Mouse (Mus musculus) gastrocnemius, adult 8-10 months (tissue): ENCODE measurements around the gene Panx2. TPM values are rescaled to one million over a fixed set of nuclear protein-coding genes. Genes with fewer than 3 reads are reported as not detected.
A peak's percentile ranks its signal among the peaks of the same experiment; 100 is the strongest.

Experiments
- DNase-seq, 2 experiments: peaks; one replicate each; pipeline ENCODE4 v3.0.0; 2022; ENCODE audit warnings: low spot score in 2 of 2
- total RNA-seq, 4 experiments: library from RNA; stranded (reverse); gene quantifications; 2 replicates each; pipeline ENCODE4 v1.2.4; 2022

Gene Panx2
- total RNA-seq, 4 experiments from 2014 or later, result not detected

DNA sequence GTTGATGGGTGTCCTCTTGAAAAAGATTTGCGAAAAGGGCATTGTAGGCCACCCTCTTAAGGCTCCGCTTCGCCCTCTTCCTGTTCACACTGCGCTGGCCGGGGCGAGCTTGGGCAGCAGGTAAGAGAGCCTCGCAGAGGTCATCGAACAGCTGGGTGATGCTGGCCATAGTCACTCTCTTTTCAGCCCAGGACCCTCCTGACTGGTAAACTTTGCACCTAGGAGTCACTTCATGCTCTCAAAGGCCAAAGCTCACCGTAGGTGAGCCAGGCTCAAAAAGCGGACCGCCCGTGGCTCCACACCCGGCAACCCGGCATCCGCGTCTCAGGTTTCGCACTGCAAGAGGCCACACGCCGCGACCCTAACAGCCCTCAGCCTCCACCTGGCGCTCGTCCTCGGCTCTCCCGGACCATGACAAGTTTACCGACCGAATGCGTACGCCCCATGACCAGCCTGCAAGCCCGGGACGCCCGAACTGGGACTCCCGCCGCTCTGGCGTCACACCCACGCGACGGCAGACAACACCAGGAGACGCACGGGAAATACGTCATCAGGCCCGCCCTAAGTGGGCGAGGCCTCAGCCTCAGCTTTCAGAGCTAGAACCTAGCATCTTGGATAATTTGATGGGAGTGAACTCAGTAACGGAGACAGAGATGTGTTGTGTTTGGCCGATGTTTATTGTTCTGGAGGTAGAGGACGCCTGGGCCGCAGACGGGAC is 63.3 kb downstream of the Panx2 start, which contains the start of gene Tubgcp6:
TSS of gene Tubgcp6 (minus strand) at position 464 of the 718 bp plus-strand sequence.
- peak; percentile 87 to 91 for DNase-seq

Other genes starting within 250 kb of the Panx2 start
- 1 to 10 TPM; 2.5 to 5.6 (median 3.7) TPM for gene Alg12, start 240.4 kb upstream of the Panx2 start, total RNA-seq
- 1 to 10 TPM; 6.5 to 9.4 (median 8.1) TPM for gene Creld2, start 240.1 kb upstream of the Panx2 start, total RNA-seq
- 10 to 100 TPM; 19.5 to 42.9 (median 25.7) TPM for gene Pim3, start 197.5 kb upstream of the Panx2 start, total RNA-seq
- not detected for gene Ttll8, start 105.3 kb upstream of the Panx2 start, total RNA-seq
- under 1 TPM in 1 of 4 experiments, not detected in 3; 0.09 TPM for gene Mlc1, start 80.7 kb upstream of the Panx2 start, total RNA-seq
- gene Mov10l1, start 76.8 kb upstream of the Panx2 start, total RNA-seq, result not detected
- 10 to 100 TPM; 31.9 to 40.9 (median 33.1) TPM for gene Trabd, start 15.4 kb downstream of the Panx2 start, total RNA-seq
- 10 to 100 TPM; 12.2 to 16.6 (median 12.8) TPM for gene Selenoo, start 29.4 kb downstream of the Panx2 start, total RNA-seq
- 1 to 10 TPM; 7.4 to 7.9 (median 7.6) TPM for gene Tubgcp6, start 63.4 kb downstream of the Panx2 start, total RNA-seq
- gene Hdac10, start 69.0 kb downstream of the Panx2 start, total RNA-seq, result 1 to 10 TPM; 5.4 to 8.2 (median 7.2) TPM
- gene Mapk12, start 81.0 kb downstream of the Panx2 start, total RNA-seq, result 100 to 1,000 TPM; 123 to 153 (median 139) TPM
- 1 to 10 TPM in 2 of 4 experiments, under 1 TPM in 2; 0.70 to 1.3 (median 0.97) TPM for gene Mapk11, start 89.9 kb downstream of the Panx2 start, total RNA-seq
- 1 to 10 TPM; 4.5 to 6.3 (median 5.3) TPM for gene Plxnb2, start 121.1 kb downstream of the Panx2 start, total RNA-seq
- 1 to 10 TPM; 8.3 to 9.4 (median 9.2) TPM for gene Dennd6b, start 136.8 kb downstream of the Panx2 start, total RNA-seq
- 100 to 1,000 TPM in 3 of 4 experiments, 10 to 100 TPM in 1; 97.2 to 102 (median 101) TPM for gene Ppp6r2, start 151.8 kb downstream of the Panx2 start, total RNA-seq